Comparison of ENCODE assay signal across 8 mouse cellular contexts in genomic region chr3:90220531-90220951, GRCm38 (mm10). TPM values are rescaled to one million over a fixed set of nuclear protein-coding genes. Genes with fewer than 3 reads are reported as not detected.
DNase-seq lines count a peak whose midpoint lies in the region; ATAC-seq and TF ChIP-seq lines count a peak whose summit lies in the region.

No protein-coding gene starts in this region.

- H3K4me1 ChIP-seq in embryonic fibroblast, embryonic 13.5 days (ENCODE audit: control insufficient read depth, insufficient read depth, low read length), result no peaks in the 10 kb centered on the region
- H3K4me1 ChIP-seq in liver, embryonic 14.5 days (replicated peaks; ENCODE audit: control insufficient read depth in 2 of 2, insufficient read depth in 2 of 2, low read length in 1 of 2), result peaks cover 0 to 15% of the 10 kb centered on the region in 2 experiments; a peak in 3 of 4 replicates
- H3K4me1 ChIP-seq in neural tube, embryonic 11.5 days (ENCODE audit: control insufficient read depth, insufficient read depth, low read length), result no peaks in the 10 kb centered on the region

- H3K27me3 ChIP-seq in C2C12 (ENCODE audit: control insufficient read depth, insufficient read depth, insufficient read length), result no peaks in the 10 kb centered on the region
- no peaks in the 10 kb centered on the region for H3K27me3 ChIP-seq in liver, embryonic 14.5 days (ENCODE audit: control insufficient read depth, insufficient read depth, low read length)
- H3K27me3 ChIP-seq in neural tube, embryonic 11.5 days (ENCODE audit: control insufficient read depth, insufficient read depth, low read length), result no peaks in the 10 kb centered on the region

- H3K9me3 ChIP-seq in liver, embryonic 14.5 days (ENCODE audit: control insufficient read depth, low read length), result no peaks in the 10 kb centered on the region
- H3K9me3 ChIP-seq in neural tube, embryonic 11.5 days (ENCODE audit: control insufficient read depth, low read length), result no peaks in the 10 kb centered on the region

- H3K4me3 ChIP-seq in C2C12 (ENCODE audit: insufficient read depth, poor library complexity, severe bottlenecking), result peak overlapping the region; percentile 39
- H3K4me3 ChIP-seq in embryonic fibroblast, embryonic 13.5 days (ENCODE audit: insufficient read depth, low read length), result peak overlapping the region; percentile 50
- H3K4me3 ChIP-seq in liver, embryonic 14.5 days (ENCODE audit: insufficient read depth in 1 of 2, low read depth in 2 of 2, low read length in 2 of 2), result peak overlapping the region; percentile 58 to 61
- peak overlapping the region; percentile 39 for H3K4me3 ChIP-seq in neural tube, embryonic 11.5 days (ENCODE audit: low read depth, low read length)

- no peak for TF ChIP-seq EP300 in liver, embryonic 14.5 days (IDR thresholded peaks at IDR 0.05; ENCODE audit: low read depth)

- 4% methylated on average over 19 of the region's 20 CpGs for WGBS in liver, embryonic 14.5 days (ENCODE audit: insufficient replicate concordance)
- 0% methylated on average over 18 of the region's 20 CpGs for WGBS in neural tube, embryonic 11.5 days

- no peaks in the 10 kb centered on the region for H3K79me3 ChIP-seq in C2C12 (ENCODE audit: low read depth)

- no peak for TF ChIP-seq CTCF in C2C12 (IDR thresholded peaks at IDR 0.05; ENCODE audit: control insufficient read depth, insufficient read depth, insufficient read length)
- TF ChIP-seq CTCF in embryonic fibroblast, embryonic 13.5 days (IDR thresholded peaks at IDR 0.05; ENCODE audit: borderline replicate concordance, insufficient read depth, low read length), result no peak
- no peak for TF ChIP-seq CTCF in liver, embryonic 14.5 days (IDR thresholded peaks at IDR 0.05; ENCODE audit: low read depth)

- DNase-seq in adrenal gland, postnatal 4 days (ENCODE audit: low spot score in 2 of 2), result peak; percentile 62 to 69
- peak; percentile 83 to 85 for DNase-seq in heart, adult 9 months (ENCODE audit: low spot score in 2 of 2)
- DNase-seq in kidney, adult 9 months, result peak; percentile 82
- no peak for DNase-seq in liver, embryonic 14.5 days (ENCODE audit: low read depth in 3 of 3, low spot score in 3 of 3)
- peak; percentile 64 for DNase-seq in neural tube, embryonic 11.5 days (ENCODE audit: low spot score)
- DNase-seq in thymus, postnatal 25 days, result peak; percentile 16

- peak overlapping the region; percentile 82 for H3ac ChIP-seq in C2C12 (ENCODE audit: control insufficient read depth, insufficient read length, low read depth)

- peak; percentile 54; the same call in 1 of the 2 replicates for ATAC-seq in liver, embryonic 14.5 days (ENCODE audit: insufficient read depth)
- ATAC-seq in neural tube, embryonic 11.5 days (ENCODE audit: insufficient read depth, low FRiP score, low TSS enrichment), result peak; percentile 71

- peak overlapping the region; percentile 87 for H3K27ac ChIP-seq in embryonic fibroblast, embryonic 13.5 days (ENCODE audit: insufficient read depth, low read length)
- H3K27ac ChIP-seq in liver, embryonic 14.5 days, result no peak overlapping the region
- H3K27ac ChIP-seq in neural tube, embryonic 11.5 days (ENCODE audit: low read depth, low read length), result peak overlapping the region; percentile 40; the same call in 1 of the 2 replicates

- peak overlapping the region; percentile 65 for H3K9ac ChIP-seq in liver, embryonic 14.5 days (replicated peaks)
- H3K9ac ChIP-seq in neural tube, embryonic 11.5 days (ENCODE audit: low read length), result peak overlapping the region; percentile 50

- no peaks in the 10 kb centered on the region for H3K79me2 ChIP-seq in C2C12 (ENCODE audit: control insufficient read depth, insufficient read depth)

- peaks cover 6% of the 10 kb centered on the region for H3K36me3 ChIP-seq in C2C12 (ENCODE audit: control insufficient read depth, insufficient read depth)
- no peaks in the 10 kb centered on the region for H3K36me3 ChIP-seq in liver, embryonic 14.5 days (replicated peaks; ENCODE audit: control insufficient read depth, insufficient read depth, low read depth)
- H3K36me3 ChIP-seq in neural tube, embryonic 11.5 days (ENCODE audit: control insufficient read depth, insufficient read depth, low read length), result no peaks in the 10 kb centered on the region; the same call in 1 of the 2 replicates

- peak overlapping the region; percentile 85 for H3K4me2 ChIP-seq in liver, embryonic 14.5 days (ENCODE audit: low read depth)
- H3K4me2 ChIP-seq in neural tube, embryonic 11.5 days (ENCODE audit: low read depth), result peak overlapping the region; percentile 63

- TF ChIP-seq POLR2A in embryonic fibroblast, embryonic 13.5 days (IDR thresholded peaks at IDR 0.05; ENCODE audit: low read depth, low read length), result peak; percentile 86

TF ChIP-seq in C2C12, 6 proteins besides CTCF, POLR2A, EP300 and RAD21:
- no peak for TF ChIP-seq MAX (IDR thresholded peaks at IDR 0.05)
- TF ChIP-seq FOSL1 (IDR thresholded peaks at IDR 0.05; ENCODE audit: insufficient read depth, low read length, poor library complexity, severe bottlenecking), result no peak
- no peak for TF ChIP-seq MYOG (IDR thresholded peaks at IDR 0.05; ENCODE audit: control insufficient read depth, extremely low read depth, insufficient read length)
- no peak for TF ChIP-seq USF1 (IDR thresholded peaks at IDR 0.05; ENCODE audit: low read depth)
- TF ChIP-seq CEBPB (IDR thresholded peaks at IDR 0.05; ENCODE audit: low read depth), result no peak
- TF ChIP-seq MYOD1 (IDR thresholded peaks at IDR 0.05; ENCODE audit: control insufficient read depth, insufficient read length, low read depth), result no peak

RNA-seq across cellular contexts. Expression of gene Rab13, which starts 7.0 kb away (rescaled TPM):
- 28.2 TPM for polyA plus RNA-seq in C2C12 (2012; fragmentation: generic; extraction: Trizol)
- total RNA-seq in adrenal gland, postnatal 4 days (2021), result 10 to 100 TPM; 52.7 to 56.4 TPM
- 32.1 and 33.5 TPM in 2 replicates for polyA plus RNA-seq in embryonic fibroblast, embryonic 13.5 days (2011; ENCODE audit: insufficient read length, low read depth, missing spikeins)
- 2.0 and 4.3 TPM in 2 replicates for polyA plus RNA-seq in liver, embryonic 14.5 days (2012; rRNA removed)
- 1.9 and 2.9 TPM in 2 replicates for polyA plus RNA-seq in liver, embryonic 14.5 days (2014; fragmentation: Nextera tagmentation; extraction: Ambion mirVana)
- 10.4 and 12.3 TPM in 2 replicates for polyA plus RNA-seq in neural tube, embryonic 11.5 days (2014; fragmentation: Nextera tagmentation; extraction: Ambion mirVana)

RNA-seq across cellular contexts. Expression of gene Rps27, which starts 7.1 kb away (rescaled TPM):
- 4,707 TPM for polyA plus RNA-seq in C2C12 (2012; fragmentation: generic; extraction: Trizol)
- total RNA-seq in adrenal gland, postnatal 4 days (2021), result 1,000 to 10,000 TPM; 2,496 to 2,695 TPM
- polyA plus RNA-seq in embryonic fibroblast, embryonic 13.5 days (2011; ENCODE audit: insufficient read length, low read depth, missing spikeins), result 36.9 and 264 TPM in 2 replicates
- 1,231 and 1,357 TPM in 2 replicates for polyA plus RNA-seq in liver, embryonic 14.5 days (2012; rRNA removed)
- polyA plus RNA-seq in liver, embryonic 14.5 days (2014; fragmentation: Nextera tagmentation; extraction: Ambion mirVana), result 948 and 959 TPM in 2 replicates
- polyA plus RNA-seq in neural tube, embryonic 11.5 days (2014; fragmentation: Nextera tagmentation; extraction: Ambion mirVana), result 1,223 and 1,277 TPM in 2 replicates

RNA-seq across cellular contexts. Expression of gene Jtb, which starts 10.9 kb away (rescaled TPM):
- polyA plus RNA-seq in C2C12 (2012; fragmentation: generic; extraction: Trizol), result 36.1 TPM
- 10 to 100 TPM; 62.8 to 64.6 TPM for total RNA-seq in adrenal gland, postnatal 4 days (2021)
- 47.1 and 47.5 TPM in 2 replicates for polyA plus RNA-seq in embryonic fibroblast, embryonic 13.5 days (2011; ENCODE audit: insufficient read length, low read depth, missing spikeins)
- 18.8 and 21.2 TPM in 2 replicates for polyA plus RNA-seq in liver, embryonic 14.5 days (2012; rRNA removed)
- polyA plus RNA-seq in liver, embryonic 14.5 days (2014; fragmentation: Nextera tagmentation; extraction: Ambion mirVana), result 48.8 and 55.9 TPM in 2 replicates
- 92.3 and 92.4 TPM in 2 replicates for polyA plus RNA-seq in neural tube, embryonic 11.5 days (2014; fragmentation: Nextera tagmentation; extraction: Ambion mirVana)

RNA-seq across cellular contexts. Expression of gene Creb3l4, which starts 22.8 kb away (rescaled TPM):
- 0.06 TPM for polyA plus RNA-seq in C2C12 (2012; fragmentation: generic; extraction: Trizol)
- total RNA-seq in adrenal gland, postnatal 4 days (2021), result under 1 TPM; 0.87 to 0.98 TPM
- polyA plus RNA-seq in embryonic fibroblast, embryonic 13.5 days (2011; ENCODE audit: insufficient read length, low read depth, missing spikeins), result 2.0 and 2.3 TPM in 2 replicates
- polyA plus RNA-seq in liver, embryonic 14.5 days (2012; rRNA removed), result 0.15 and 0.27 TPM in 2 replicates
- 0.24 and 0.28 TPM in 2 replicates for polyA plus RNA-seq in liver, embryonic 14.5 days (2014; fragmentation: Nextera tagmentation; extraction: Ambion mirVana)
- 3.4 and 4.0 TPM in 2 replicates for polyA plus RNA-seq in neural tube, embryonic 11.5 days (2014; fragmentation: Nextera tagmentation; extraction: Ambion mirVana)

RNA-seq across cellular contexts. Expression of gene Slc39a1, which starts 27.4 kb away (rescaled TPM):
- 82.1 TPM for polyA plus RNA-seq in C2C12 (2012; fragmentation: generic; extraction: Trizol)
- total RNA-seq in adrenal gland, postnatal 4 days (2021), result 100 to 1,000 TPM; 136 TPM
- 253 and 312 TPM in 2 replicates for polyA plus RNA-seq in embryonic fibroblast, embryonic 13.5 days (2011; ENCODE audit: insufficient read length, low read depth, missing spikeins)
- polyA plus RNA-seq in liver, embryonic 14.5 days (2012; rRNA removed), result 9.8 and 10.8 TPM in 2 replicates
- polyA plus RNA-seq in liver, embryonic 14.5 days (2014; fragmentation: Nextera tagmentation; extraction: Ambion mirVana), result 24.1 and 24.9 TPM in 2 replicates
- polyA plus RNA-seq in neural tube, embryonic 11.5 days (2014; fragmentation: Nextera tagmentation; extraction: Ambion mirVana), result 50.6 and 51.4 TPM in 2 replicates

Comparison
In these comparisons a context has a peak if more than half of its experiments do, and no peak if none do; other contexts are left out.
1. DNase-seq: peak in adrenal gland, postnatal 4 days (2 of 2), heart, adult 9 months (2 of 2), kidney, adult 9 months (single experiment), neural tube, embryonic 11.5 days (single experiment) and thymus, postnatal 25 days (single experiment); none in liver, embryonic 14.5 days (0 of 3).
2. Peak in every context shown above with its lines, with median percentiles within 50 percentile points of each other: H3K4me3 ChIP-seq.